Mouse (Mus musculus) forebrain, embryonic 11.5 days (tissue): ENCODE measurements around the gene Nhlrc4. TPM values are rescaled to one million over a fixed set of nuclear protein-coding genes. Genes with fewer than 3 reads are reported as not detected.

Source experiments
- polyA plus RNA-seq: library from polyadenylated mRNA; unstranded; fragments of >200 nt; fragmentation: Nextera tagmentation; extraction: Ambion mirVana; gene quantifications from 2 replicates; pipeline ENCODE4 v1.2.1, GENCODE M21; 2014

Gene Nhlrc4
- polyA plus RNA-seq, 1 experiment from 2014 or later, result 0.59 TPM

Other genes with a start within 250 kb of the Nhlrc4 start
- gene Gng13, start 227.8 kb downstream of the Nhlrc4 start, polyA plus RNA-seq, result 0.92 and 1.8 TPM in 2 replicates
- gene Chtf18, start 217.5 kb downstream of the Nhlrc4 start, polyA plus RNA-seq, result 34.6 and 36.0 TPM in 2 replicates
- gene Rpusd1, start 217.3 kb downstream of the Nhlrc4 start, polyA plus RNA-seq, result 20.4 and 22.6 TPM in 2 replicates
- gene Mslnl, start 208.9 kb downstream of the Nhlrc4 start, polyA plus RNA-seq, result not detected in 2 replicates
- not detected in 2 replicates for gene Msln, start 190.6 kb downstream of the Nhlrc4 start, polyA plus RNA-seq
- gene Narfl, start 171.2 kb downstream of the Nhlrc4 start, polyA plus RNA-seq, result 24.0 and 24.5 TPM in 2 replicates
- gene Haghl, start 159.3 kb downstream of the Nhlrc4 start, polyA plus RNA-seq, result 75.0 and 76.1 TPM in 2 replicates
- 0.25 and 0.47 TPM in 2 replicates for gene Ccdc78, start 158.4 kb downstream of the Nhlrc4 start, polyA plus RNA-seq
- 69.0 and 71.0 TPM in 2 replicates for gene Fam173a, start 152.1 kb downstream of the Nhlrc4 start, polyA plus RNA-seq
- gene AC134908.4, start 149.3 kb downstream of the Nhlrc4 start, polyA plus RNA-seq, result not detected in 2 replicates
- gene Metrn, start 147.8 kb downstream of the Nhlrc4 start, polyA plus RNA-seq, result 20.3 and 23.3 TPM in 2 replicates
- 13.6 and 14.4 TPM in 2 replicates for gene Fbxl16, start 135.9 kb downstream of the Nhlrc4 start, polyA plus RNA-seq
- 28.4 and 33.6 TPM in 2 replicates for gene Wdr24, start 121.3 kb downstream of the Nhlrc4 start, polyA plus RNA-seq
- 50.6 and 59.2 TPM in 2 replicates for gene Jmjd8, start 116.1 kb downstream of the Nhlrc4 start, polyA plus RNA-seq
- gene Stub1, start 111.6 kb downstream of the Nhlrc4 start, polyA plus RNA-seq, result 322 and 358 TPM in 2 replicates
- gene Rhbdl1, start 107.7 kb downstream of the Nhlrc4 start, polyA plus RNA-seq, result 2.1 and 2.7 TPM in 2 replicates
- 1.6 and 1.9 TPM in 2 replicates for gene Gm20683, start 103.2 kb downstream of the Nhlrc4 start, polyA plus RNA-seq
- gene Rhot2, start 100.1 kb downstream of the Nhlrc4 start, polyA plus RNA-seq, result 9.1 and 12.2 TPM in 2 replicates
- 41.3 and 46.3 TPM in 2 replicates for gene Wdr90, start 83.5 kb downstream of the Nhlrc4 start, polyA plus RNA-seq
- 8.9 and 13.1 TPM in 2 replicates for gene Mcrip2, start 76.2 kb downstream of the Nhlrc4 start, polyA plus RNA-seq
- gene Mettl26, start 69.9 kb downstream of the Nhlrc4 start, polyA plus RNA-seq, result 63.2 and 65.2 TPM in 2 replicates
- 0.72 and 1.1 TPM in 2 replicates for gene Wfikkn1, start 64.1 kb downstream of the Nhlrc4 start, polyA plus RNA-seq
- 20.1 and 21.6 TPM in 2 replicates for gene Rab40c, start 25.2 kb downstream of the Nhlrc4 start, polyA plus RNA-seq
- gene Pigq, start within 50 bp of the Nhlrc4 start, polyA plus RNA-seq, result 65.2 and 67.1 TPM in 2 replicates
- not detected in 2 replicates for gene A930017K11Rik, start 7.6 kb upstream of the Nhlrc4 start, polyA plus RNA-seq
- gene Capn15, start 40.8 kb upstream of the Nhlrc4 start, polyA plus RNA-seq, result 31.4 and 33.1 TPM in 2 replicates
- gene Rab11fip3, start 124.6 kb upstream of the Nhlrc4 start, polyA plus RNA-seq, result 31.3 and 35.1 TPM in 2 replicates
- 22.5 and 24.6 TPM in 2 replicates for gene Decr2, start 145.4 kb upstream of the Nhlrc4 start, polyA plus RNA-seq
- 74.6 and 89.6 TPM in 2 replicates for gene Nme4, start 150.6 kb upstream of the Nhlrc4 start, polyA plus RNA-seq
- 1.2 and 1.3 TPM in 2 replicates for gene Tmem8, start 168.3 kb upstream of the Nhlrc4 start, polyA plus RNA-seq
- 273 and 285 TPM in 2 replicates for gene Mrpl28, start 178.5 kb upstream of the Nhlrc4 start, polyA plus RNA-seq
- gene Axin1, start 193.7 kb upstream of the Nhlrc4 start, polyA plus RNA-seq, result 19.1 and 24.9 TPM in 2 replicates